Mouse (Mus musculus): ENCODE measurements around the gene Apol6. TPM values are rescaled to one million over a fixed set of nuclear protein-coding genes. Genes with fewer than 3 reads are reported as not detected.

The Apol6 gene
- total RNA-seq (2021) = 1 to 10 TPM in 1 of 2 experiments, under 1 TPM in 1; 0.41 to 1.5 TPM

- intact Hi-C loops (cut with DNase I) = no loop called here
- no peak for DNase-seq
Measured at GRCm38 (mm10) chr15:77044597-77045320, at the start of gene Apol6. Apol6 (plus strand) TSS chr15:77044729.

GRCm38 (mm10) chr15:76998048-76998447 lies 46.5 kb upstream of the Apol6 start:
- no peak for DNase-seq
- intact Hi-C loops (cut with DNase I) = no loop called here

DNA sequence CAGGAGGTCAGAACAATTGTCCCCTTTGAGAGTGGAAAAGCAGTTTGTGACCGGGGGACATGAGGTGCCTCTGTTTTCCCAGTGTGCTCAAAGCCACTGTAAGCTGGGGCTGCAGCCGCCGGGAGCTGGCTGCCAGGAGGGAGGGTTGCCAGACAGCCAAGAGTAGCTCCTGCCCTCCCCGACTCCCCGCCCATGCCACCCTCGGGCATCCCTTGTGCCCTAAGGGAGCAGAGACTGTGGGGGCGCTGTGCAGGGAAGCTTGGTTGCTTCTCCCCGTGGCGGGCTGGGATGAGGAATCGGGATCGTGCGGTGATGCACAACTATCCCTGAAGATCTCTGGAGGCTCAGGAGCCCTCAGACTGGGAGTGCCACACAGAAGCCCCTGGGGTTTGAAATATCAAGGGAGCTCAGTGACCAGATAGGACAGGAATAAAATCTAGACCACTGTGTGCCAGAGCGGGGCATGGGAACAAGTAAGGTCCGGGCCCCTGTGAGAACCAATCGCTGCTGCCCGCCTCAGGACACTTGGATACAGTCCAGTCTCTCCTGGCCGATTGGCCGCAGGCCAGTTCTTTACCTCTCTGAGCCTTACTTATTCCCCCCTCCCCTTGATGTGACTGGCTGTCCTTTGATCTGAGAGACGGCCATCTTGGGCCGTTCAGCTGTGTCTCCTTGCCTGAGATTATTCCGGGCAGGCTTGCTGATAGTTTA lies 45.5 kb upstream of the Apol6 start:
- peak in 1 of 2 experiments; percentile 32 for DNase-seq
- intact Hi-C loops (cut with DNase I) = no loop called here

DNA sequence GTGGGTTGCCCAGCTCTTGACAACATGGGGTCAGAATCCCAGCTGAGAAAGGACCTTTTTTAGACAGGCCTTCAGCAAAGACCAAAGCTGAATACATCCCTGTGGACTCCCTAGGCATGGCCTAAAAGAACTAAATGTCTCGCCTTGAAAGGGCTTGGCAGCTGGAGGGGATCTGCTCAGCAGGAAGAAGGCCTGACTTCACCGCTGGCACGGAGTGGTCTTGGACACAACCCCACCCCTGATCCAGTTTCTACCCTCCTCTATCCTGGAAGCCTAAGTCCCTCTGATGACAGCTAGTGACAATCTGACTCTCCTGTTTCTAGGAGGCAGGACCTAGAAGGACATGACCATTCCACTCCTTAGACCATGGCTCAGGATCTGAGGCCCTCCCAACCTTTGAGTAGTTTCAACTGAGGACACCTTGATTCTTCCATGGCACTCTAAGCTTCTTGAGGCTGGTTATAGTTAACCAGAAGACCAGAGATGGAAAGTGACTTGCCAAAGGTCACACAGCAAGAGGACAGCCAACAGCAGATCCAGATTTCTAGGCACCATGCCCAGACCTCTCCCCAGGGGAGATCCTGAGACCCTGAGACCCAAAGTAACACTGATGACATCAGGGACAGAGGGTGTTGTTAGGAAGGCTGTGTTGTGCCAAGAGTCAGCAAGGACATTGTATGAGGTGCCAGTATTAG lies 41.2 kb upstream of the Apol6 start:
- intact Hi-C loops (cut with DNase I) = no loop called here
- peak in 1 of 2 experiments; percentile 21 for DNase-seq

- DNase-seq = peak; percentile 54 to 61
- intact Hi-C loops (cut with DNase I) = no loop called here
Measured at GRCm38 (mm10) chr15:77003868-77004215, 40.7 kb upstream of the Apol6 start.

- intact Hi-C loops (cut with DNase I) = no loop called here
- peak; percentile 70 to 75 for DNase-seq
Measured at GRCm38 (mm10) chr15:77008851-77009250, 35.7 kb upstream of the Apol6 start.

- peak in 1 of 2 experiments; percentile 66 for DNase-seq
- intact Hi-C loops (cut with DNase I) = no loop called here
Measured at GRCm38 (mm10) chr15:77013753-77014241, 30.7 kb upstream of the Apol6 start.

DNA sequence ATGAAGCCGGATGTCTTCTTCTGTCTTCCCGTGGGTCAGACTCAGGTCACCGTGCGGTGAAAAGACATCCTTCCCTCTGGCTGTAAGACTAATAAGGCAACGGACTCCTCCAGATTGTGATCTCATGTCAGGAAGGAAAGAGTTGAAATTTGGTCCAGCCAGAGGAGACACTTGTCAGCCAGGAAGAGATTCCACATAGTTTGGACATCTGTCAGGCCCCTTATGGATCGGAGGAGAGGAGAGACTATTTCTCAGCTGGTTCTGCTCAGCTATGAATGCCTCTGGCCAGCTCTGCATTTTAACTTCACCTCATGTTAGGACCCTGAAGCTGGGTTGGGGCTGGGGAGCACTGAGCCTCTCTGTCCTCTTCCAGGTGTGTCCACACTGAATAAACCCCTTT lies 30.1 kb upstream of the Apol6 start:
- no peak for DNase-seq
- intact Hi-C loops (cut with DNase I) = no loop called here

DNA sequence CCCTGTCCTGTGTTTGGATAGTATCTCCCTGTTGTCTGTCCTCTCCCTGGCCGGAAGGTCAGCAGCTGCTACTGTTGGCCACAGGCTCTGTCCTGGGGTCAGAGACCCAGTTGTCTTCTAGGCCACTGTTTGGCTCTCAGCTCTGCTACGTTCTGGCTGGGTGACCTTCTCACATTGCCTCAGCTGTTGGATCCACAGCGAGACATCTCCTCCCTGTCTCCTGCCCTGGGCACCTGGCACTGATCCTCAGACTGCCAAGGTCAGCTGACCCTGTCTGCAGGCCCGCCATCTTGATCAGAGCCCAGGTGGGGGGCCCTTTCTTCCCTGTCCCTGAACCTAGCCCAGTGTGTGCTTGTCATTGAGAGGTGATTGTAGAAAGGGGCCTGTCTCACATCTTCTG lies 29.5 kb upstream of the Apol6 start:
- intact Hi-C loops (cut with DNase I) = no loop called here
- peak in 1 of 2 experiments; percentile 70 for DNase-seq

- intact Hi-C loops (cut with DNase I) = no loop called here
Measured at GRCm38 (mm10) chr15:77016509-77016908, 28.0 kb upstream of the Apol6 start.

DNA sequence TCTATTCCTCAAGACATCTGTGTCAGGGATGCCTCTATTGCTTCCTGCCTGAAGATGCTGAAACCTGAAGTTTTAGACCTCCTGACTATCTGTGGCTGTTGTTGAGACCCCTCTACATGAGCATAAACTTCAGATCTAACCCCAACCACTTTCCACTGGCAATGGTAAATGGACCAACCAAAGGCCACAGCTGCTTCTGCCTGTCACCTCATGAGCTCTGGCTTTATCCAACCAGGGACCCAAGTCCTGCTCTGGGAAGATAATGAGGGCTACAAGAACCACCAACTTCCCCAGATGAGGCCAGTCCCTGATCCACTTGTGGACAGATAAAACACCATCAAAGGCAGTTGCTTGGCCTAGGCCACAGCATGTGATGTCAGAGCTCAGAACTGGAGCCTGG lies 26.6 kb upstream of the Apol6 start:
- no peak for DNase-seq
- intact Hi-C loops (cut with DNase I) = no loop called here

More at GRCm38 (mm10) chr15:77016509-77016908, 28.0 kb upstream of the Apol6 start:
- no peak for DNase-seq

DNA sequence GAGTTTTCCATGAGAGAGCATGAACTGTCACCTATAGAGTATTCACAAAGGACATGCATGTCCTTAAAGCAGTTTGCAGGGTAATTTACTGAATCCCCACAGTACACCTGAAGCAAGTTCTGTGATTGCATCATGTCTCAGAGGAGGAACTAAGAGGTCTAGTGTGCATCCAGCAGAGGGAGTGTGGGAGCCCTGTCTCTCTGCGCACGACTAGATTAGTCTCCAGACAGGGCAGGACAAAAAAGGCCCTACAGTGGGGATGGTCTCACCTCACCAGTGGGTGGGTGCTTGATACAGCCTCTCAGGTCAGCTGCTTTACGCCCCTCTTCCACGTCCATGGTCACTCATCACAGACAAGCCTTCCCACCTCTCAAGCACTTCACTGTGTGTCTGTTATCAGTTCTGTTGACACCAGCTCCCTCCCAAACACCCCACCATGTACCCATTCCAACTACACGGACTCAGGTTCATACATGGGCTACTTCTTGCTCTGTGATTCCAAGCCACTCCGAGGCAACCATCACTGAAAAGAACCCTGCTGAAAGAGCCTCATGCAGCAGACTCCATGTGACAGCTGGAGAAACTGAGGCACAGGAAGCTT lies 25.7 kb upstream of the Apol6 start:
- intact Hi-C loops (cut with DNase I) = no loop called here

GRCm38 (mm10) chr15:77019533-77019932 lies 25.0 kb upstream of the Apol6 start:
- no peak for DNase-seq
- intact Hi-C loops (cut with DNase I) = no loop called here

More for the DNA sequence above, 25.7 kb upstream of the Apol6 start:
- no peak for DNase-seq

- intact Hi-C loops (cut with DNase I) = no loop called here
- no peak for DNase-seq
Measured at GRCm38 (mm10) chr15:77020136-77020535, 24.4 kb upstream of the Apol6 start.

GRCm38 (mm10) chr15:77021056-77021455 lies 23.5 kb upstream of the Apol6 start:
- no peak for DNase-seq
- intact Hi-C loops (cut with DNase I) = no loop called here

- intact Hi-C loops (cut with DNase I) = no loop called here
- no peak for DNase-seq
Measured at GRCm38 (mm10) chr15:77021851-77022250, 22.7 kb upstream of the Apol6 start.

- peak in 1 of 2 experiments; percentile 66 for DNase-seq
- intact Hi-C loops (cut with DNase I) = no loop called here
Measured at GRCm38 (mm10) chr15:77022401-77022957, 22.1 kb upstream of the Apol6 start.

DNA sequence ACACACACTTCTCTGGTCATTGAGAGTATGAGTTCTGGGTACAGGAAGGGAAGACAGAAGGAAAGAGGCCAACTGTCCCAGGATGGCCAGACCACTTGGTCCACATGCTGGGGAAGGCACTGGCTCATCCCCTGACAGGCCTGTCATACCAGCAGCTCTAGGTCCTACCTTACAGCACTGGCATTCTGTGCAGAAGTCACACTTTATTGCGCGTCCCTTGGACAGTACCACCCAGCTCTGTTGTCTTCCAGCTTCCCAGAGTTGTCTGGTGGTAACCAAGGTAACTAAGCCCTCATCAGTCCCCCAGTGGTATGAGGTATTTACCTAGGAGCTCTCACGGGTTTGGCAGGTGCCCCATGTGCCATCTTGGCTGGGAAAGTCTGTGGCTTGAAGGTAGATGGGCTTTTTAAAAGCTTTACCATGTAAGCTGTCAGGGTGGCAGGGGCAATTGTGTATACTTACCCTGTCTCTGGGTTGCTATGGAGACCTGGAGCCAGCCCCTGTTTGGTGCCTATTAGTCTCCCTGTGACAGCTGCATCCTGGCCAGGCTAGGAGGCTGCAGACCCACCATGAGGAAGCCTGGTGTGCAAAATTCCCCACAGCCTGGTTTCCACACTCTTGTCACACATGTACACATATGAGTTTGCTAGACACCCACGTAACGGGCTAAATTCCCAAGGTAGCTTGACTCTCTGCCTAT lies 18.5 kb upstream of the Apol6 start:
- no peak for DNase-seq
- intact Hi-C loops (cut with DNase I) = loop anchor here (5.0 kb wide), 1 partner anchor 191 kb away; no protein-coding TSS in a partner anchor

- no peak for DNase-seq
- intact Hi-C loops (cut with DNase I) = loop anchor here (5.0 kb wide), 1 partner anchor 190 kb away; no protein-coding TSS in a partner anchor
Measured at GRCm38 (mm10) chr15:77027117-77027516, 17.4 kb upstream of the Apol6 start.

GRCm38 (mm10) chr15:77027675-77028074 lies 16.9 kb upstream of the Apol6 start:
- DNase-seq = no peak
- intact Hi-C loops (cut with DNase I) = loop anchor here (5.0 kb wide), 1 partner anchor 190 kb away; no protein-coding TSS in a partner anchor
